Mouse (Mus musculus) layer of hippocampus, postnatal 36 days (tissue): ENCODE results near the gene Cd209d. TPM values are rescaled to one million over a fixed set of nuclear protein-coding genes. Genes with fewer than 3 reads are reported as not detected.
"Not testable (repeated sequence)": the region's sequence is repeated elsewhere in the genome, so short reads cannot be mapped to it uniquely, and the experiment has no call there.

Experiments
- DNase-seq, 2 experiments: peaks; one replicate each; pipeline ENCODE4 v3.0.0; 2022
- total RNA-seq, 2 experiments: library from RNA; stranded (reverse); gene quantifications; 2 replicates each; pipeline ENCODE4 v1.2.3; 2021

Gene Cd209d
- not detected for total RNA-seq

DNA sequence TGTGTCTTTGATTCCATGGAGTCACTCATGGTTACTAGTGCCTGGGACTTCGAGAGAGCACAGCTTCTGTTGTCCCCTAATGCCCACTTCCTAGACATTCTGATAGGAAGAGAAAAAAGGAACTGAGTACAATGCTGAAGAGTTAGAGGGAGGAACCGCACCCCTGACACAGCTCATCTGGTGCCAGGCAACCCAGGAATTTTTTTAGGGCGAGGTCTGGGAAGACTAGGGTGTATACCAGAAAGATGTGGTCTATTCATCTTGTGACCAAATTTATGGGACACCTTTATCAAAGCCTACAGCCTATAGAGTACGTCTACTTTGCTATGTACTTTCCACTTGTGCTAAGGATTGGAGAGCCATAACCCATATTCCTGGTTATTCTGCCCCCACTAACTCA lies at the start of gene Cd209d:
Cd209d (minus strand) TSS at position 101 of the 400 bp plus-strand sequence.
- no peak for DNase-seq

- no peak for DNase-seq
Observed at GRCm38 (mm10) chr8:3926744-3927143, 48.4 kb upstream of the Cd209d start, which contains the start of gene Cd209b. Gene Cd209b, minus strand, starts transcription at chr8:3926844.

- no peak for DNase-seq
Observed at GRCm38 (mm10) chr8:3876121-3876520, 2.2 kb downstream of the Cd209d start.

GRCm38 (mm10) chr8:3862736-3863135 lies 15.6 kb downstream of the Cd209d start:
- DNase-seq, result not testable (repeated sequence)

DNA sequence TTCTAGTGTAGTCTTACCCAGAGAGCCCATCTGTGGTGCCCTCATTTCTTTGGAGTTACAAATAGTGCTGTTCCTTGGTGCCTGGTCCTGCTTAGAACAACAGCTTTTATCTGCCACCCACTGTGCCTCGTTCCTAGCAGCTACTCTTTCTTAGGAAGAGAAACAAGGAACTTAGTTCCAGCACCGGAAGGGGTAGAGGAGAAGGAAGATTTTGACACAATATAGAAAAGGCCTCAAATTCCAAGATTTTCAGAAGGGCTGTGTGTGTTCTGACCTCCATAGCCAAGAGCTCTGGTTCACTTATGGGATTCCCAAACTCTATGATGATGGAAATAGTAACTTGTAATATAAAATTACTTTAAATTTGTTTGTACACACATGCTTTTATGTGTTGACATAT lies 24.1 kb downstream of the Cd209d start, which contains the start of gene Cd209e:
Cd209e (minus strand) TSS at position 101 of the 400 bp plus-strand sequence.
- DNase-seq, result no peak

Other genes starting within 250 kb of the Cd209d start
- 10 to 100 TPM; 36.3 to 47.1 TPM for gene Stxbp2, start 247.6 kb downstream of the Cd209d start, total RNA-seq
- gene Retn, start 222.8 kb downstream of the Cd209d start, total RNA-seq, result 1 to 10 TPM in 1 of 2 experiments, under 1 TPM in 1; 0.46 to 1.5 TPM
- under 1 TPM in 1 of 2 experiments, not detected in 1; 0.30 TPM for gene Mcemp1, start 212.8 kb downstream of the Cd209d start, total RNA-seq
- 10 to 100 TPM; 18.8 to 26.5 TPM for gene Fcor, start 206.2 kb downstream of the Cd209d start, total RNA-seq
- gene Trappc5, start 202.3 kb downstream of the Cd209d start, total RNA-seq, result 10 to 100 TPM; 26.8 to 31.6 TPM
- gene Fcer2a, start 184.4 kb downstream of the Cd209d start, total RNA-seq, result not detected
- not detected for gene Clec4g, start 157.9 kb downstream of the Cd209d start, total RNA-seq
- gene Cd209a, start 129.6 kb downstream of the Cd209d start, total RNA-seq, result not detected
- gene Cd209e, start 24.2 kb downstream of the Cd209d start, total RNA-seq, result not detected
- under 1 TPM; 0.55 to 0.66 TPM for gene Cd209b, start 48.3 kb upstream of the Cd209d start, total RNA-seq
- under 1 TPM; 0.22 to 0.38 TPM for gene Cd209c, start 76.2 kb upstream of the Cd209d start, total RNA-seq
- under 1 TPM in 1 of 2 experiments, not detected in 1; 0.33 TPM for gene Cd209f, start 227.3 kb upstream of the Cd209d start, total RNA-seq